Mouse (Mus musculus) kidney, adult 18-20 months (tissue): ENCODE measurements around the gene Ppp4r4.
"Not testable (repeated sequence)": the region's sequence is repeated elsewhere in the genome, so short reads cannot be mapped to it uniquely, and the experiment has no call there.

Experiments
- DNase-seq: peaks from one replicate; pipeline ENCODE4 v3.0.0; 2021

Gene Ppp4r4

GRCm38 (mm10) chr12:103532020-103532648, at the start of gene Ppp4r4:
Gene Ppp4r4 (plus strand): TSS chr12:103532283.
- DNase-seq: peak; percentile 95

- no peak for DNase-seq
Measured at GRCm38 (mm10) chr12:103482781-103483180, 49.3 kb upstream of the Ppp4r4 start.

GRCm38 (mm10) chr12:103484200-103484972, 47.7 kb upstream of the Ppp4r4 start:
- not testable (repeated sequence) for DNase-seq

- no peak for DNase-seq
Measured at GRCm38 (mm10) chr12:103486726-103487125, 45.4 kb upstream of the Ppp4r4 start.

- no peak for DNase-seq
Measured at GRCm38 (mm10) chr12:103487276-103487675, 44.8 kb upstream of the Ppp4r4 start.

GRCm38 (mm10) chr12:103487750-103488149, 44.3 kb upstream of the Ppp4r4 start:
- DNase-seq: no peak

- DNase-seq: no peak
Measured at GRCm38 (mm10) chr12:103491091-103491730, 40.9 kb upstream of the Ppp4r4 start.

- DNase-seq: peak; percentile 79
Measured at GRCm38 (mm10) chr12:103492767-103493166, 39.3 kb upstream of the Ppp4r4 start.

- DNase-seq: peak; percentile 73
Measured at GRCm38 (mm10) chr12:103494486-103494885, 37.6 kb upstream of the Ppp4r4 start.

GRCm38 (mm10) chr12:103498768-103499167, 33.3 kb upstream of the Ppp4r4 start:
- DNase-seq: no peak

- DNase-seq: no peak
Measured at GRCm38 (mm10) chr12:103499261-103499660, 32.8 kb upstream of the Ppp4r4 start.

- no peak for DNase-seq
Measured at GRCm38 (mm10) chr12:103503300-103503699, 28.8 kb upstream of the Ppp4r4 start.

GRCm38 (mm10) chr12:103504402-103504801, 27.7 kb upstream of the Ppp4r4 start:
- no peak for DNase-seq

- no peak for DNase-seq
Measured at GRCm38 (mm10) chr12:103508346-103508745, 23.7 kb upstream of the Ppp4r4 start.

- no peak for DNase-seq
Measured at GRCm38 (mm10) chr12:103509893-103510292, 22.2 kb upstream of the Ppp4r4 start.

- no peak for DNase-seq
Measured at GRCm38 (mm10) chr12:103511586-103511985, 20.5 kb upstream of the Ppp4r4 start.

- DNase-seq: no peak
Measured at GRCm38 (mm10) chr12:103513039-103513438, 19.0 kb upstream of the Ppp4r4 start.

GRCm38 (mm10) chr12:103513451-103513871, 18.6 kb upstream of the Ppp4r4 start:
- no peak for DNase-seq

- no peak for DNase-seq
Measured at GRCm38 (mm10) chr12:103514354-103514753, 17.7 kb upstream of the Ppp4r4 start.

GRCm38 (mm10) chr12:103515638-103516037, 16.4 kb upstream of the Ppp4r4 start:
- no peak for DNase-seq

GRCm38 (mm10) chr12:103518640-103519039, 13.4 kb upstream of the Ppp4r4 start:
- no peak for DNase-seq

- no peak for DNase-seq
Measured at GRCm38 (mm10) chr12:103530596-103530995, 1.5 kb upstream of the Ppp4r4 start.

- no peak for DNase-seq
Measured at GRCm38 (mm10) chr12:103532649-103533395, 739 bp downstream of the Ppp4r4 start.
